Mouse (Mus musculus): ENCODE measurements around the gene Gpr35.
"Not testable (repeated sequence)": the region's sequence is repeated elsewhere in the genome, so short reads cannot be mapped to it uniquely, and the experiment has no call there.

Gpr35 gene

DNA sequence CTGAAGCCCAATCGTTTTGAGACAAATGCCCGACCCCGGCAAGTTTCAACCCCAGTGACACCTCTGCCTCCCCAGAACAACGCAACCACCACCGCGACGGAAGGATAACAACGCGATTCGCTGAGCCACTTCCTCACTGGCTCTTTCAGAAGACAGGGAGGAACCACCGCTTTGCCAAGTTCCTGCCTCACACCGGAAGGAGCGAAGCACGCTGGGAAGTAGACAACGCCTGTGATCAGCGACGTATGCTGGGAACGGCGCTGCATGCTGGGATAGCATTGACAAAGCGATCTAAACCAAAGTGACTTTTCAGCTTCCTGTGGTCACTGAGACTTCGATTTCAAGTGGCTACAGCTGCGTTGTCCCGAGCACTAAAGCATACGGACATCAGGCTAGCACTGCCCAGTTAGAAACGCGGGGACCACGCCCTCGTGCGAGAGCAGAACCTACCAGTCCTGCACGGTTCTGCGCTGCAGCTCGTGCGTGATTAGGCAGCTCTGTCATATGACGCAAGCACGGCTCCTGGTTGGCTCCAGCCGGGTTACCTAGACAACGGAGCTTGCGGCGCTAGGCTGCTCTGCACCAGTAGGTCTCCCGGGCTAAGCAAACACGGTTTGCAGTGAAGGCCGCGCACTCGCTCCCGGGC is 16.4 kb upstream of the Gpr35 start, which contains the start of gene Capn10:
Gene Capn10 (plus strand): TSS at position 195 of the 646 bp plus-strand sequence.
- DNase-seq: peak; percentile 97

DNA sequence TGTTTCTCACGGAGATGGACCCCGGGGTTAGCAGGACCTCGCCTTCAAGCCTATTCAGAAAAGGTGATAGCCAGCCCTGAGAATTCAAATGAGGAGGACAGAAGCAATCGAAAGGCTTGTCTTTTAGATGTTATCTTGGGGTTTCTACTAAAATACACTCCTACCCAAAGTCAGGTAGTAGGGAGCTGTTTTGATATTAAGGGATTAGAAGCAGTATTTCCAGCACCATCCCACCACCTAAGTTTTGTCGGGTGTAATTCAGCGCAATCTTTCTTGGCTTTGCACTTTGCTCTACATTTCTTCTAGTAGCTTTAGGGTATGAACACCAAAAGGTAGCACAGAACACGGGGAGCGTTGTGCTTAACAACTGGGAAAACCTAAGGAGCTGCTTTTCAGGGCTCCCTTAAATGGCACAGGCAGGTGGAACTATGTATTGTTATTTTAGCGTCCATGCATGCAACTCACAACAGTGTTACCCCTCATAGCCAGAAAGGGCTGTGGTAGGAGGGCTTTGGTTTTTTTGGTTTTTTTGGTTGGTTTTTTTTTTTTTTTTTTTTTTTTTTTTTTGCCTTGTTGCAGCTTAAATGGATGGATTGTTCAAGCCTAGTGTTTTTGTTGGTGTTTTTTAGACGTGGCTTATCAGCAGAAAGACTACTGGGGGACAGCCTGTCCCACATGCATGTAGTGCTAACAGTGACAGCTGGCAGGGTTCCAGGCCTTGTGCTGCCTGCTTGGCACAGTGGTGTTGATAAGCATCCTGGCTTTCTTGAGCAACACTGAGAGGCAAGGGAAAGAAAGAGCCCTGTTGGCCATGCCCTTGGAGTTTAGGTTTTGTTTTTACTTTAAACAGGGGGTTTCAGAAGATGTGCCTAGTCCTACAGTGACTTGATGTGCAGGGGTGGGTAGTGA is 15.4 kb upstream of the Gpr35 start:
- DNase-seq: peak; percentile 66

- DNase-seq: no peak
Observed at GRCm38 (mm10) chr1:92935977-92936376, 14.7 kb upstream of the Gpr35 start.

GRCm38 (mm10) chr1:92936467-92936866 is 14.2 kb upstream of the Gpr35 start:
- no peak for DNase-seq

- no peak for DNase-seq
Observed at GRCm38 (mm10) chr1:92937797-92938196, 12.9 kb upstream of the Gpr35 start.

- DNase-seq: no peak
Observed at GRCm38 (mm10) chr1:92939746-92940145, 10.9 kb upstream of the Gpr35 start.

- no peak for DNase-seq
Observed at GRCm38 (mm10) chr1:92943219-92943989, 7.3 kb upstream of the Gpr35 start.

DNA sequence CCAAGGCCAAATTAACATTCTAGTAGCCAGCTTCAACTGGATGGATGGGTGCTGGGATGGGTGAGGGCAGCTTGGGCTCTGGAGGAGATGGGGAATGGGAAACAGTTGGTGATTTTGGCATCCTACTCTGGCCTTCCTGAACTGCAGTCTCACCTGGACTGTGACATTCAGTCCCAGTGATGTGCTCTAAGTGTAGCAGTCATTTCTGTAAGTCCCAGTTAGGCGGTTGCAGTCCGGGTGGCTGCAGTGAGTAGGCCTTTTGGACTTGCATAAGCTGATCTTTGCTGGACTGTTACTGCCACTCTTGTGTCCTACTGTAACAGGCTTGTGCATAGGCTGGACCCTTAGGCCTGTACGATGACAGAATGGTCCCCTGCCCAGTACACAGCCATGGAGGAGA is 2.7 kb upstream of the Gpr35 start:
- DNase-seq: no peak

DNA sequence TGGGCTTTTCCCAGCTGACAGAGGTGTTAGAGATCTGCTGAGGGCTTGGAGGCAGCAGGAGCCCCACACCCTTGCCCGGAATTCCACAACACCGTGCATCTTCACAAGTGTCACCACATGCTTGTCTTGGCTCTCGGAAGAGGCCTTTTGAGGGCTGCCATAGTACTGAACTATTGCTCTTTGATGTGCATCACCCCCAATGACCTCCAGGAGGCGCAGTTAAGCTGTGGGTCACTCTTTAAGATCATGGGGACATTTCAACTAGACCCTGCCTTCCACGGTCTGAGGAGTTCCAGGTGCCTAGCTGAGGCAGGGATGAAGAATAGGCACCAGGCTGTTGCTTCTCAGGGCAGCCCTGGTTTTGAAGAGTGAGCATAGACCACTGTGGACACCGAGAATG is 1.2 kb upstream of the Gpr35 start:
- peak; percentile 46 for DNase-seq

DNA sequence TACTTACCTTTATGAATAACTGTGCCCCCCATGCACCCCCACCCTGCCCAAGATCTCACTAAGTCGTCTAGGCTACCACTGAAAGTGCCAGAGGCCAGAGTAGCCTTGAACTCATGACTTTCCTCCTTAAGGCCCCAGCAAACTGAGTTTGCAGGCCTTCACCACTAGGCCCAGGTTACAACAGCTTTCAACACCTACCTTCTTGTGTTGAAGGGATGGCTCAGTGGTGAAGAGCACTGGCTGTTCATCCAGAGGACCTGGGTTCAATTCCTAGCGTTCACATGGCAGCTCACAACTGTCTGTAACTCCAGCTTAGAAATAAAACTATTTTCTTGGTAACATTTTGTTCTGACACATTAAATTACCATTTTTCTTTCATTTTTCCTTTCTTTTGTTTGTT is 3.0 kb downstream of the Gpr35 start:
- DNase-seq: no peak

GRCm38 (mm10) chr1:92956571-92957335 is 6.1 kb downstream of the Gpr35 start:
- peak; percentile 89 for DNase-seq

- DNase-seq: peak; percentile 43
Observed at GRCm38 (mm10) chr1:92958999-92959398, 8.3 kb downstream of the Gpr35 start.

GRCm38 (mm10) chr1:92970791-92971190 is 20.1 kb downstream of the Gpr35 start:
- not testable (repeated sequence) for DNase-seq

GRCm38 (mm10) chr1:92971879-92972795 is 21.5 kb downstream of the Gpr35 start:
- DNase-seq: peak; percentile 52

GRCm38 (mm10) chr1:92972854-92973253 is 22.2 kb downstream of the Gpr35 start:
- peak; percentile 65 for DNase-seq

- peak; percentile 53 for DNase-seq
Observed at GRCm38 (mm10) chr1:92976141-92976566, 25.5 kb downstream of the Gpr35 start.

GRCm38 (mm10) chr1:92978645-92979044 is 28.0 kb downstream of the Gpr35 start:
- DNase-seq: peak; percentile 55

DNA sequence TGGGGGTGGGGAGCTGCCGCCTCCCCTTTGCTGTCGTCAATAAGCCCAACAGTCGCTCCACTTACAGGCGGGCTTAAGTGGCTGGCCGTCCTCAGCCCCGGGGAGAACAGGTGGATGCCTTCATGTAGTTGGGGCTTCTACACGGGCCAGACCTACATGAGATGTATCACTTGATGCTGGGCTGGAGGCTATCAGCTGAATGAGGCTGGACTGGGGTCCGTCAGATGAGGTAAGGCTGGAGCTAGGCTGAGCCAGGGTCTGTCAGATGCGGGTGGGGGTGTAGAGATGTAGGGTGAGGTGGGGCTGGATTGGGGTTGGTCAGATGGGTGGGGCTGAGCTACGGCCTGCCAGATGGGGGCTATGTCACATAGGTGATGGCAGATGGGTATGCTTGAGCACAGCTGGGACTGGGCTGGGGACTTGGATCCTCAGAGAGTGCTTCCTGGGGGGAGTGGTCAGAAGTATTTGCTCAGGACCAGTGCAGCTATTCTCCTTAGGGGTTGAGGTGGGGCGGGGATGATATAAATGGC is 28.5 kb downstream of the Gpr35 start:
- DNase-seq: no peak

DNA sequence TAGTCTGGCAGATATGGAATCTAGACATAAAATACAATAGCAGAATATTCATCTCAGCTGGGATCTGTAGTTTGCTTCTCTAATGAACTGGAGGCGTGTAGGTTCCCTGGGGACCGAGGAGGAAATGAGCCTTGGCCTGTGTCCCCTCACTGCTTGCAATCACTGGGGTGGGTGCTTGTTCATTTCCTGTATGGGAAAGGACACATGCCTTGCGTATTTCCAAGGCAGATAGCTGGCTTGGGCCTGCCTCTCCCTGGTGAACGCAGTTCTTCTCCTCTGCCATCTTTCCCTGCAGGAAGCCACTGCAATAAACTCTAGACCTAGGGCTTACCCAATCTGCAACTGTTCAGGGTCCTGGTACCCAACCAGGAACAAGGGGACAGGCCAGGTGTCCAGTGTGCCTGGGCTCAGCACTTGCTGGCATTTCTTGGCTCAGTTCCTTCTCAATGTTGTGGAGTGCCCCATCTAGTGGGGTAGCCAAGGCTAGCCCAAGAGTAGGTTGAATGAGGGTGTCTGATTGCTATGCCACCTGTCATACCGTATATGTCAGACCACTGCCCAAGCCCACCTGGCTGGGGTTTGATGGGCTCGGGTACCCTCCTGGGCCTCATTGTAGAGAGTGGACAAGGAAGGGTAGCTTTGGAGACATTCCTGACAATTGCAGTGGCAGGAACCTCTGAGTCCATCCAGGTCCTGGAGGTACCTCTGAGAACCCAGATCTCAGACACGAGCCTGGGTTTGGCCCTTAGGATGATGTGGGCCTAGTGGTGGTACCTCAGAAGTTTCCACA is 30.6 kb downstream of the Gpr35 start:
- DNase-seq: peak; percentile 74
